Mouse (Mus musculus) lung, embryonic 16.5 days (tissue): ENCODE measurements at regions not wholly inside any gene's neighbourhood (a gene's known extent, or its start where the extent isn't known, plus 50 kb on each side); places are given as distances from the start of the nearest gene placed in this dataset.

ENCODE experiments used
- ATAC-seq: fragments of 200-750 bp; cut with Nextera tagmentation; 2 replicates; pipeline ENCODE4 v1.8.0; 2017; ENCODE audit warnings: low read depth, mild to moderate bottlenecking, moderate library complexity
- H3K27ac ChIP-seq: fragments of 300-500 bp; sonication (generic); 2 replicates; pipeline ENCODE4 v1.5.1; 2014; ENCODE audit warnings: mild to moderate bottlenecking, control low read depth, low read length
- H3K27me3 ChIP-seq: fragments of 300-500 bp; sonication (generic); 2 replicates; pipeline ENCODE4 v1.6.1; 2014; ENCODE audit warnings: low read depth, low read length, mixed read lengths; ENCODE audit not compliant: control insufficient read depth, insufficient read depth
- H3K36me3 ChIP-seq: fragments of 300-500 bp; sonication (generic); 2 replicates; pipeline ENCODE4 v1.6.1; 2014; ENCODE audit warnings: low read length; ENCODE audit not compliant: control insufficient read depth, insufficient read depth
- H3K4me1 ChIP-seq: fragments of 300-500 bp; sonication (generic); replicated peaks from 2 replicates; pipeline ENCODE4 v1.6.1; 2014; ENCODE audit warnings: low read length, mixed read lengths; ENCODE audit not compliant: control insufficient read depth, insufficient read depth
- H3K4me2 ChIP-seq: fragments of 300-500 bp; sonication (generic); 2 replicates; pipeline ENCODE4 v1.6.1; 2014; ENCODE audit warnings: low read depth, low read length, control low read depth
- H3K4me3 ChIP-seq: fragments of 300-500 bp; sonication (generic); 2 replicates; pipeline ENCODE4 v1.5.1; 2014; ENCODE audit warnings: mild to moderate bottlenecking, low read length, control low read depth
- H3K9ac ChIP-seq: fragments of 300-500 bp; sonication (generic); 2 replicates; pipeline ENCODE4 v1.6.1; 2014; ENCODE audit warnings: low read length, control low read depth
- H3K9me3 ChIP-seq: fragments of 300-500 bp; sonication (generic); 2 replicates; pipeline ENCODE4 v1.6.1; 2016; ENCODE audit warnings: low read length; ENCODE audit not compliant: control insufficient read depth
- WGBS: fragments of 180-500 bp; shearing (Covaris S2); extraction: QIAGEN DNeasy Blood & Tissue Kit; methylation state at CpG from one replicate; pipeline ENCODE4 v1.1.7; 2014; 5-methylcytosine and 5-hydroxymethylcytosine counted together

DNA sequence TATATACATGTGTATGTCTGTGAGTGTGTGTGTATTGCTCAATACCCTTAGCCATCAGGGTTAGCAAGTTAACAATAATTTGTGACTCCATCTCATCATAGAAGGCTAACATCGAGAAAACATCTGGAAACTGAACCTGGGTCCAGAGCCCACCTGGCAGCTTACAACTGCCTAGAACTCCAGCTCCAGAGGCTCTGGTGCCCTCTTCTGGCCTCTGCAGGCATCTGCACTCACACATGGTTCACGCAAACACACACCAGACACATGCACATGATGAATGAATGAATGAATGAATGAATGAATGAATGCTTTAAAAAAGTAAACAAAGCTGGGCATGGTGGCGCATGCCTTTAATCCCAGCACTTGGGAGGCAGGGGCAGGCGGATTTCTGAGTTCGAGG, 182.8 kb downstream of the Suds3 start:
- WGBS = 86% methylated on average over 5 of the region's 5 CpGs
- Histone ChIP-seq H3K4me1 (no peaks in the 10 kb centered on the region), H3K4me3 (no peak overlapping the region), H3K9me3 (no peaks in the 10 kb centered on the region), H3K36me3 (no peaks in the 10 kb centered on the region), H3K27me3 (no peaks in the 10 kb centered on the region), H3K4me2 (no peak overlapping the region), H3K9ac (no peak overlapping the region), H3K27ac (no peak overlapping the region)
- no peak for ATAC-seq

- WGBS = 64% methylated on average over 4 of the region's 4 CpGs
- Histone ChIP-seq H3K4me3 (no peak overlapping the region), H3K27ac (no peak overlapping the region), H3K4me2 (no peak overlapping the region), H3K27me3 (no peaks in the 10 kb centered on the region), H3K9me3 (no peaks in the 10 kb centered on the region), H3K36me3 (no peaks in the 10 kb centered on the region), H3K4me1 (no peaks in the 10 kb centered on the region), H3K9ac (no peak overlapping the region)
- ATAC-seq = no peak
Observed at GRCm38 (mm10) chr5:116923761-116924160, 192.2 kb downstream of the Suds3 start.

- H3K4me2 ChIP-seq = no peak overlapping the region
- 63% methylated on average over 17 of the region's 17 CpGs for WGBS
- H3K27ac ChIP-seq = no peak overlapping the region
- no peak for ATAC-seq
- no peaks in the 10 kb centered on the region for H3K27me3 ChIP-seq
- no peak overlapping the region for H3K9ac ChIP-seq
- no peaks in the 10 kb centered on the region for H3K9me3 ChIP-seq
- no peaks in the 10 kb centered on the region for H3K36me3 ChIP-seq
- H3K4me1 ChIP-seq = no peaks in the 10 kb centered on the region
- no peak overlapping the region for H3K4me3 ChIP-seq
Observed at GRCm38 (mm10) chr5:116922059-116922671, 193.7 kb downstream of the Suds3 start.

DNA sequence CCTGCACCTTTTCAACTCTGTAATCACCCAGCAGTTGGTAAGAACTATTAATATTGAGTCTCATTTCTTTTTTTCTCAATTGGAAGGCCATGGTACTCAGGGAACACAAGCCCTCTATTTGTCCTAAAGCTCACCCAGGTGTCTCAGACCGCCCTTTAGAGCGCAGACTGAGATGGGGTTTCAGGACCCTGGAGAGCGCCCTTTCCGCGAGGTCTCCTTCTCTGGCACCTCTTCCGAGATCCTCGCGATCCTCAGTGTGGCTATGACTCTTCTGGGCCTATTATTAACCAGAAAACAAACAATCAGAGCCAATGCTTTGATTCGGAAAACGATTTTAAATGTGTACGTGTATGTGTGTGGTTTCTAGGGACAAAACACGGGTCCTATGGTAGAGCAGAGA, 201.0 kb downstream of the Suds3 start:
- Histone ChIP-seq H3K9me3 (no peaks in the 10 kb centered on the region), H3K27me3 (no peaks in the 10 kb centered on the region), H3K4me2 (no peak overlapping the region), H3K4me1 (no peaks in the 10 kb centered on the region), H3K9ac (no peak overlapping the region), H3K4me3 (no peak overlapping the region), H3K36me3 (no peaks in the 10 kb centered on the region), H3K27ac (no peak overlapping the region)
- 37% methylated on average over 12 of the region's 12 CpGs for WGBS
- ATAC-seq = no peak

GRCm38 (mm10) chr5:116900846-116901245, 215.1 kb downstream of the Suds3 start:
- Histone ChIP-seq H3K36me3 (no peaks in the 10 kb centered on the region), H3K4me1 (no peaks in the 10 kb centered on the region), H3K27me3 (no peaks in the 10 kb centered on the region), H3K9me3 (peaks cover 2% of the 10 kb centered on the region), H3K27ac (no peak overlapping the region), H3K4me2 (no peak overlapping the region), H3K4me3 (no peak overlapping the region), H3K9ac (no peak overlapping the region)
- no peak for ATAC-seq
- 84% methylated on average over 5 of the region's 5 CpGs for WGBS

- 80% methylated on average over 5 of the region's 5 CpGs for WGBS
- no peak for ATAC-seq
- Histone ChIP-seq H3K4me1 (no peaks in the 10 kb centered on the region), H3K4me2 (no peak overlapping the region), H3K27me3 (no peaks in the 10 kb centered on the region), H3K27ac (no peak overlapping the region), H3K4me3 (no peak overlapping the region), H3K9ac (no peak overlapping the region), H3K36me3 (no peaks in the 10 kb centered on the region), H3K9me3 (peaks cover 7% of the 10 kb centered on the region)
Observed at GRCm38 (mm10) chr5:116897391-116897790, 218.5 kb downstream of the Suds3 start.

DNA sequence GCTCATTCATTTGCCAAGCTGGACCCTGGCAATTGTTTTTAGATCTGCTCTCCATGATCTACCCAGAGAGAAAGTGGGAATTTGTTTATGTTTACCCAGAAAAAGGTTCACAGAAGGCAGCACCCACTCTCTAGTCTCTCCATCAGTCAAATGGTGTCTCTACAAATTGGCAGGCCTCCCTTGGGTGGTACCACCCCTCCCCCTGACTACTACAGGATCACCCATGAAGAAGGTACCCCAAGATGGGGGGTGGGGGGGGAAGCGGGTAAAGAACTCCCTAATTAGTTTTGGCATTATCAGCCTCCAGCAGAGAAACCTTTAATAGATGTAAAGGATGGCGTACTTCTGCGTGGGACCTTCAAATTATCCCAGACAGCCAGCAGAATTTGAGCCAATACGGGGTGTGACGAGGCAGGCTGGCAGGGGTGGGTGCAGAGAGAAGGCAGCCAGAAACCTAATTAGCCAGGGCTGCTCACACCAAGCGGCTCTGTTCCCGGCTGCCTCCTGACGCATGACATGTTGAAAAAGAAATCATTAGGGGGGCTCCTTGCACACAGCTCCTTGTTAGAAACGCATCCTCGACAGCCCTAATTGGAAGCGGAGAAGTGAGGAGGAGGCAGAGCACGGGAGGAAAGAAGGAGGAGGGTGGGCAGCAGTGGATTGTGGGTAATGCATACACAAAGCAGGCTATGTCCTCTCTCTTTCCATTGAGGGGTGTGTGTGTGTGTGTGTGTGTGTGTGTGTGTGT, 220.7 kb downstream of the Suds3 start:
- no peak overlapping the region for H3K4me3 ChIP-seq
- no peaks in the 10 kb centered on the region for H3K36me3 ChIP-seq
- 75% methylated on average over 12 of the region's 12 CpGs for WGBS
- ATAC-seq = no peak
- H3K27me3 ChIP-seq = no peaks in the 10 kb centered on the region
- no peak overlapping the region for H3K4me2 ChIP-seq
- H3K4me1 ChIP-seq = no peaks in the 10 kb centered on the region
- peaks cover 7% of the 10 kb centered on the region; the same call in 1 of the 2 replicates for H3K9me3 ChIP-seq
- no peak overlapping the region for H3K9ac ChIP-seq
- H3K27ac ChIP-seq = no peak overlapping the region

GRCm38 (mm10) chr5:116894575-116894974, 221.3 kb downstream of the Suds3 start:
- H3K9me3 ChIP-seq = peaks cover 7% of the 10 kb centered on the region; the same call in 1 of the 2 replicates
- H3K4me2 ChIP-seq = no peak overlapping the region
- no peak overlapping the region for H3K27ac ChIP-seq
- ATAC-seq = no peak
- H3K4me3 ChIP-seq = no peak overlapping the region
- no peaks in the 10 kb centered on the region for H3K4me1 ChIP-seq
- no peaks in the 10 kb centered on the region for H3K27me3 ChIP-seq
- no peaks in the 10 kb centered on the region for H3K36me3 ChIP-seq
- H3K9ac ChIP-seq = no peak overlapping the region
- 74% methylated on average over 6 of the region's 6 CpGs for WGBS

- Histone ChIP-seq H3K27me3 (no peaks in the 10 kb centered on the region), H3K9me3 (peaks cover 7% of the 10 kb centered on the region; the same call in 1 of the 2 replicates), H3K9ac (no peak overlapping the region), H3K4me1 (no peaks in the 10 kb centered on the region), H3K4me3 (no peak overlapping the region), H3K4me2 (no peak overlapping the region), H3K27ac (no peak overlapping the region), H3K36me3 (no peaks in the 10 kb centered on the region)
- WGBS = 70% methylated on average over 13 of the region's 13 CpGs
- no peak for ATAC-seq
Observed at GRCm38 (mm10) chr5:116892877-116893276, 223.0 kb downstream of the Suds3 start.
